Mouse (Mus musculus) right cerebral cortex, adult 18-20 months (tissue): Measurements from ENCODE around the gene 3110082J24Rik.
A peak's percentile ranks its signal among the peaks of the same experiment; 100 is the strongest.

Experiments
- DNase-seq: peaks from one replicate; pipeline ENCODE4 v3.0.0; 2022; ENCODE audit warnings: mixed read lengths

Gene 3110082J24Rik

DNA sequence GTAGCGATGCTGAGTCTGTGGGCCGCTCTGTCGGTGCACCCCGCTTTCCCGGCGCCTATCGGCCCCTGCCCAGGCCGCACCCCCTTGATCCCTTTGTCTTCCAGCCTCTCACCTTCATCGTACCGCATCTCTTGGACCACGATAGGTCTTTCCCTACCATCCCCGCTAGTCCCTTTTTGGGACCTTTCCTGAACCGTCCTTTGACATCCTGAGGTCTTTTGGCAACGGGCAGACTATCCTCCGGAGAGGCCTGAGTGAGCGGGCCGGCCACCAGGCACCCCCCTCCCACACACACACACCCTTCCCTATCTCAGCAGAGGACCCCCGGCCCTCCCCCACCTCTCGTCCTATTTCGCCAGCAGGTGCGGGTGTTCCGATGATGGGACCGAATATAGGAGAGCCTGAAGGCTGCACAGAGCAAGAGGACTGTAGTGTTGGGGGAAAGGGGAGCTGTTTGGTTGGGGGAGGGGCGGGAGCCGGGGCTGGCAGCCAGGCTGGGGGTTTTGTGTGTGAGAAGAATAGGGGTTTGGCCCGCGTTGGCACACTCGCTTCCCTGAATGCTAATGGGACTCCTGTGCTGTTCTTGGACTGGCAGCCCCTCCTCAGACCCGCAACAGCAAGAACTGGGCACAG, at the start of gene 3110082J24Rik:
TSS of gene 3110082J24Rik (minus strand) at position 419 of the 633 bp plus-strand sequence.
- peak; percentile 43 for DNase-seq

DNA sequence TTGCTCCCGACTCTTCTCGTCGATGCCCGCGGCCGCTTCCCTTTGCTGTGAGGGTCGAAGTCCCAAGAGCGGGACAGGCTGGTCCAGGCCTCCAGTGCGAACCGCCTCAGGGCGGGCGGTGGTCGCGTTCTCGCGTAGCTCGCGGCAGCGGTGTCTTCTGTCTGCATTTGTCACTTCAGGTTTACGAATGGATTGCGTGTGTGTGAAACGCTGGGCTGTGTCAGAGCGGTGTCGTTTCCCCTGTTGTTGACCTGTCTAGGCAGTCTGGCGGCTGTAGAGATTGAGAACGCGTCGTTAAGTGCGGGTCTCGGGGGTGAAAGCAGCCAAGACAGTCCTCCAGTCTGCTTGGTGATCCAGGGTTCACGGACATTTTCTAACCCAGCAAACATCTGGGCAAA, 49.5 kb upstream of the 3110082J24Rik start:
- no peak for DNase-seq

DNA sequence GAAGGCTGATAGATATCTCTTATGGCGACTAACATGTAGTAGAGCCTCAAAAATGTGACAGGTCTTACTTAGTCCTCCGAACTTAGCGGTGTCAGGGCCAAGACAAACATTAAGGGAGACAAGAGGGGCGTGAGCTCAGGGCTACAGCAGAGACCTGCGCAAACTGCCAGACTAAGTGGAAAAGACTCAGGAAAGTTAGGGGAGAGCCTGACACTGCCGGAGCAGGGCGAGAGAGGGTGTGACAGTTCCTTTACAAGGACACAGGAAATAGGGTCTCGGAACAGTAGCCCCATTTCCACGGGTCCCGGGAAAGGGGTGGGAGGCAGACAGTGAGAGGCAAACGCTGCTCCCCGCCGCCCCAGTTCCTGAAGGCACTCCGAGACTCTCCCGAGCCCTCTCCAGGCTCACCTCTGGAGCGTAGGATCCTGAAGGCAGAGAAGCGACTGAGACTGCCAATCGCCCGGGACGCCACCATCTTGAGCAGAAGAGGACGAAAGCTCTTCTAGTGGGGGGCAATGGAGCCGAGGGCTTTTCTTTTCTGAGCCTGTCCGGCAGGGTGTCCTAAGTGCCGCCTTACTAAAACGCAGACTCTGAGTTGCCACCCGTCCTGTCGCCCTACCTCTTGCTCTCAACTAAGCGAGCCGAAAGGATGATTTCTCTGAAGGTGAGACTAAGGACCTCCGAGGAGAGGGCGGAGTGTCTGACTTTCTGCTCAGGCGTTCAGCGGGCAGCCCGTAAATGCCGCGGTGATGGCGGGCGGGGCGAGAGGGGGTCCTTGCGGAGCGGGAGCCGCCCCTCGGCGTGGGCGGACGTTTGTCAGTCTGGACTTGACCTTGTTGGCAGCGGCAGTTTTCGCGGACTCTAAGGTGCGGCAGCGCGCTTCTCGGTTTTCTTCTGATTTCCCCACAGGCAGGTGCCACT, 48.8 kb upstream of the 3110082J24Rik start, which contains the start of the genes Hadha and Hadhb:
TSS of gene Hadha (minus strand) at position 689 of the 921 bp plus-strand sequence.
TSS of gene Hadhb (plus strand) at position 775 of the 921 bp plus-strand sequence.
- DNase-seq = peak; percentile 92

DNA sequence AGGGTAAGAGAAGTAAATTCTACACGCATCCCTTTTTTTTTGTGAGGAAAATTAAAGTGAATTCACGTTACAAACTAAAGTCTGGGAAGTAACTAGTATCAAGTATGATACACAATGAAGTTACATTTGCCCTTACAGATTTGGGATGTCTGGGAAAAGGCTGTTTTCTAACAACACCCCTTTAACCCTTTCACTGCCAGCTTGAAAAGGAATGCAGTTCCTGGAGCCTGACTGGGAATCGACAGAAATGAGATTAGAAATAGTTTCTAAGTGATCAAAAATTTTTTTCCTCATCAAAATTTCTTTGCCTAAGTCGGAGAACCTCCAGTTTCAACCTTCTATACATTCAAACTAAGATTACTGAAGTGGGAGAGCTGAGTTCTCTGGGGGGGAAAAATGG, 48.1 kb upstream of the 3110082J24Rik start:
- DNase-seq = no peak

DNA sequence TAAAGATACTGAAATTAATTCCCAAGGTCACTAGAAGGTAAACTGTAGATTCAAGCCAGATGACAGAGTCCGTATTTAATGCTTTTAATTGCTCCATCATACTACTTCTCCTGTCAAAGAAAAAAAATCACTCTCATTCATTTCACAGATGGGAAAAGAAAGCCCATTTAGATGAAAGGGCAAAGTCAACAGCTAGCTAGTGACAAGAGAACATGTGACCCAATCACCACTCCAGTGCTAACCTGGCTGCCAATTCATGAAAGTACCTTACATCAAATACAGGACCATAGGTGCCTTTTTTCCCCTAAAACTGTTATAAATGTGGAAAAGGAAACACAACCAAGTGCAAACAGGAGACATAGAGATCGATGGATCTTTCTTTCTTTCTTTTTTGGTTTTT, 47.3 kb upstream of the 3110082J24Rik start:
- no peak for DNase-seq

DNA sequence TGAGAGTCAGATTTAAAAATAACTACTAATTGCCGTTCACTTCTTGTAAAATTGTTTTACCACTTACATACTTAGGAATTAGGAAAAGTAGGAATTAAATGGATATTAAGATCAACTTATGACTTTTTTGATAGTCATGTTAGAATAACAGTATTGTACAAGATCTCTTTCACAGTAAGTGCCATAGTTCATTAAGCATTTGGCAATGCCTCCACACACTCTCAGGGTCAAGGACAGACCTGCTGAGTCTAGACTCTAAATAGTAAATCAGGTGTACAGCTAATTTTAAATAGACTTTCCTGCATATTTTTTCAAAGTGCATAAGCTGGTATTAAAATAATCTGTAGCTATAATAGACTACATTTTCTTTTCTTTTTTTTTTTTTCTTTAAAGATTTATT, 46.5 kb upstream of the 3110082J24Rik start:
- no peak for DNase-seq

DNA sequence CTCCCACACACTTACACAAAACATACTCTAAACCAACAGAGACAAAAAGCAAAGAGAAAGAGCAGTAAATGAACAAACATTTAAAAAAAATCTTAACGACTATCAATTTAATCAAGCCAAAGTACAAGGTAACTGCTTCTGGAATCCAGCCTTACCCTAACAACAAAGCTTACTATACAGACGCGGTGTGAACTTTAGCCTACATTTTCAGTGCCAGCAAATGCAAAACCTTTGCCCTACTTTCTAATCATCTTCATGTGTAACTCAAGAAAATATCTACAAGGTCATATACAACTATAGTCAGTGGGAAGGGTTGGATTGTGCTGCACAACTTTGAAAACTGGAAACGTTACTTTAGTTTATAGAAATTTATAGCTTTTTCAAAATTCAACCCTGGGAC, 46.1 kb upstream of the 3110082J24Rik start:
- no peak for DNase-seq

DNA sequence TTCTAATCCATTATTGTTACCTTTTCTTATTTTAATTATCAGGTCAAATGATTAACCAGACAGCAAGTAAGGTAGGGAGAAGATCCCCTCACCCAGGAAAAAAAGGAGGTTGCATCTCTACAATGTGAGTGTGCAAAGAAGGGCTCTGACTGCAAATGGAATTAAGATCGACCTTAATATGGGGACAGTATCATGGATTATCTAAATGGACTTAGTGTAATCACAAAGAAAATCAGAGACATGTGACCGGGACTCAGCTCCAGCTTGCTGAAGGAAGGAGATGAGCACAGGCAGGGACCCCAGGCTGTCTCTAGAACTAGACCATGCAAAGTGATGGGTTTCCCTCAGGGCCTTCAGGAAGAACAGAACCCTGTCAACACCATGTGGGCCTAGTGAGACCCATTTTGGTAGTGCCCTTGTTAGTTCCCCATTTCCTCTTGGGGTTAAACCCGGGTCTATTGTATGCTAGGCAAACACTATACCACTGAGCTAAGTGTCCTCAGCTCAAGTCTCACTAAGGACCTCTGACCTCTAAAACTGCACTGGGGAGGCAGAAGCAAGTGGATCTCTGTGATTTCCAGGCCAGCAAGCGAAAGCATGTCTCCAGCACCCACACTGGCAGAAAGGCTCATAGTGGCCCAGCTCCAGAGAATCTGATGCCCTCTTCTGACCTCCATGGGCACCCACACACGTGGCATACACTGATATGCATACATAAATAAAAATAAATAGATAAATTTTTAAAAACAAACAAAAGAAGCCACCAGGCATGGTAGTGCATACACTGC, 42.4 kb upstream of the 3110082J24Rik start:
- DNase-seq = no peak

DNA sequence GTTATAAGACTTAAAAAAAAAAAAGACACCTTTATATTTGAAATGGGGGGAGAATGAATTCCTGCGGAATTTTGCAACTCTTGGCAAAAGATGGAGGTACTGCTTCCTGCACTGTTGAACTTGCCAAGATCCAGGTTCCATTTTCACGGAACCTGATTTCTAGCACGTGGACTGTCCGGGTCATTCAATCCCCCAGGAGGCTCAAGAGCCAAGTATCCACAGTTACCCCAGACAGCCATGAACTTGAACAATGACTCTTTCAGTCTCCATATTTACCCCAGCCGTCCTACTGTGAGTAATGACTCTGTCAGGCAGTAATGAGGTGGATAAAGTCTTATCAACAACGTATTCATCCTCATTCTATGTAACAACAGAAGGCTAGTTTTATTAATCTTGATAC, 40.6 kb upstream of the 3110082J24Rik start:
- DNase-seq = no peak

DNA sequence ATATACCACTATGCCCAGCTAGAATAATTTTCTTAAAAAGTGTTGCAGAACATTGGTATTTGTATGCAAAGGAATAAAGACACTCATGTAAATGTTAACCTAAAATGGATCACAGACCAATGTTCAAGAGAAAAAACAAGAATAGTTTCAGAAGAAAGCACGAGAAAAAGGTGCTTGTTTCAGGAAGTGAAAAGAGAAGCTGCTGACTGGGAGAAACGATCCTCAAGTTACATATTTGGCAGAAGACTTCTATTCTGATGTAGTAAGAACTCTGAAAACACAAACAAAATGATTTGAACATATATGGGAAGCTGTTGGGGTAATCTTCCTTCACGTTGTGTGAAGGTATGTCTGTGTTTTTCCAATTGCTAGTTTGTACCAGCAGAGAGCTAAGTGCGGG, 32.3 kb upstream of the 3110082J24Rik start:
- DNase-seq = no peak

DNA sequence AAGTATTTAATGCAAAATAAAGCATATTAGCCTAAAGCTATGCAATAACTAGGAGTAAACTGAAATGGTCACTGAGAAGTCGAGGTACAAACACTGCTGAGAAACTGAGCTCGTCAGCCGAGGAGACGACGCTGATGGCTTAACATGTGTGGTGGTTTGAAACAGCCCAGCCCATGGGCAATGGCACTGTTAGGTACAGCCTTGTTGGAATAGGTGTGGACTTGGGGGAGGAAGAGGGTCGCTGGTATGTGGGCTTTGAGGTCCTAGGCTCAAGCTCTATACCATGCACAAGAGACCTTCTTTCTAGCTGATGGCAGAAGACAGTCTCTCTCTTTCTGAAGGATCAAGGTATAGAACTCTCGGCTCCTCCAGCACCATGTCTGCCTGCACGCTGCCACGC, 31.4 kb upstream of the 3110082J24Rik start:
- DNase-seq = no peak

DNA sequence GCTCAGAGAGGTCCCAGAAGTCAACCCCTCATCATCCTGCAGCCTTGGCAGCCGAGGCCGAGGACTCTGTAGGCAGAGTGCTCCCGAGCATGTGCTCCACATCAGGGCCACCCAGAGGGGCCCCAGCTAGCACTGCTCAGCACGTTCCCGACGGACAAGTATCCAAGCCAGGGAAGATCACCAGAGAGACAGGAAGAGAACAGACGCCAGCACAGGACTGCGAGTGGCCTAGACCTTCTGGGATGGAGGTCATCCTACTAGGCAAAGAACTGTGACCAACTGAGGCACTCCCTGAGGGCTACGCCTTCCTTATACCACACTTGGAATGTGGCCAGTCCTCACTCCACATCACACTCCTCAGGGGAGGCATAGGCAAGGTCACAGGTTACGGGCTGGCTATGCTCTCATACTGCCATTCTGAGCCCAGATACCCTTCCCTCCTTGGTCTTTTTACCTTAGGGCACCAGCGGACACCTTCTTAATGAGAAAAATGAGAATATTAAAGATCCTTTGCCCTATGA, 29.9 kb upstream of the 3110082J24Rik start:
- DNase-seq = no peak

DNA sequence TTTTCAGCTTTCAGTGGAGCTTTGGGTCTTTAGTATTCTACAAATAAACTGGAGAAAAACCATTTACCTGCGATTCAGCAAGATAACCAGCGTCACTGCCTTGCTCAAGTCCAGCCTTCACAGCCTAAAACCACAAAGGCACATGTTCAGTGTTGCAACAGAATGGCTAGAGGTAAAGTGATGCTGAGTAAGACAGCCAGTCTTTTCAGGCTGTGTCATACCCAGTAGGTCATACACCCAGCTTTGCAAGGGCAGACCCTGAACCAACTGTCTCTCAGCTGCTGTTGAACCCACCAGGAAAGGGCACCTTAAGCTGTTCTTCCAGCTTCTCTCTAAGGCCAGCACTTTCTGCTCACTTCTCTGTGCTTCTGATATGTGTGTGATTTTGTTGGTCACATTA, 26.3 kb upstream of the 3110082J24Rik start:
- no peak for DNase-seq

DNA sequence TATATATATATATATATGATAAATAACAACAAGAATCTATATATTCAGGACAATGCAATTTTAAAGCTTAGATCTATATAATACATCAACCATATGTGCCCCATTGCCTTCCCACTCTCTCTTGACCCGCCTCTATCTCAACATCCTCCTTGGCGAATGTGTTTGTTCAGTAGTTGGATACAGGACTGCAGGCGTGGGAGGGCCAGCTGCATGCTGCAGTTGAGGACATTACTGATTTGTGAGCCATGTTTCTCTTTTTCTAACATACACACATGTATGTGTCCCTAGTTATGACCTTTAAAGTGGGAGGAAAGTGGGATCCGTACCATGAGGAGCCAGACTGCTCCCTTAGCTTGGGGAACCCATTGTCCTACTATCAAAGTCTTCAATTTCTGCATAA, 25.4 kb upstream of the 3110082J24Rik start:
- DNase-seq = no peak

DNA sequence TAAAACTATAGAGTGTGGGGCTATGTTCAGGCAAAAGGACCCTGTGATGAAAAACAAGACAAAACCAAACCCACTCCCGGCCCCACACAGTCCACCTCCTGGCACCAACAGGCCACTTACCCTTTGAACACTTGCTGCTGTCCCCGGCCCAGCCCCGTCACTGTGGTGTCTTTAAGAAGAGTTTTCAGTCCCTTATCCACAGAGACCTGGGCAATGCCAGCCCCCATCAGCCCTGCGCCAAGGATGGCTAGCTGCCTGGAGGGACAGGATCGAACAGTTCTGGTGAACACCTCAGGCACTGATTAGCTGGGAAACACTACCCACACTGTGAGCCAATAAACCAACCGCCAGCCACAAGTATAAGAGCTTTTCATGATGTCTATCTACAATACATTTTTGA, 22.8 kb upstream of the 3110082J24Rik start:
- no peak for DNase-seq

DNA sequence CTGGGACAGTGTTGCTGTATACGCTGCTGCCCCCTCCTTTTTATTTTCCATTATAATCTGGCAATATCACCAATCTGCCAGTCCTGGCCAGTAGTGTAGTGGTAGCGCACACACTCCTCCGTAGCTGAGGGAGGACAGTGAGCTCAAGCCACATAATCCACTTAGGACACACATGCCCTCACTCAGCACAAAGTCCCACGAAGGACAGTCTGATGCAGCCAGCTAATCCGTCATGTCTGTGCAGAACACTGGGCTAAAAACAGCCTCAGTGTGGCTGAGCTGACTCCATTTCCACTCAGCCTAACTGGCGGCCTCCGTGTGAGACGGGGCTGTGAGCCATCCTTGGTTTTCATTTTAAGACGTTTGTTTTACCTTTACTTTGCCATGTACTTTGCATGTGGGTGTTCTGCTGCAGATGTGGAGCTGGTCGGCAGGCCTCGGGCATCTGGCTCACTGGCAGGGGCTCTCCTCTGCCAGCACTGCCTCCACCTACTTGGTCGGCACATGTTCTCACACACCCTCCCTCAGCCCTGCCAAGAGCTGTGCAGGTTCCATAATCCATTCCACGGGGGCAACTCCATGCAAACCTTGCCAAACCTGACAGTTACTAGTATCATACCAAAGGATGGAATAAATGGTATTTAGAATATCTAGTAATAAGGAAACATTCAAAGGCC, 22.2 kb upstream of the 3110082J24Rik start:
- DNase-seq = no peak

DNA sequence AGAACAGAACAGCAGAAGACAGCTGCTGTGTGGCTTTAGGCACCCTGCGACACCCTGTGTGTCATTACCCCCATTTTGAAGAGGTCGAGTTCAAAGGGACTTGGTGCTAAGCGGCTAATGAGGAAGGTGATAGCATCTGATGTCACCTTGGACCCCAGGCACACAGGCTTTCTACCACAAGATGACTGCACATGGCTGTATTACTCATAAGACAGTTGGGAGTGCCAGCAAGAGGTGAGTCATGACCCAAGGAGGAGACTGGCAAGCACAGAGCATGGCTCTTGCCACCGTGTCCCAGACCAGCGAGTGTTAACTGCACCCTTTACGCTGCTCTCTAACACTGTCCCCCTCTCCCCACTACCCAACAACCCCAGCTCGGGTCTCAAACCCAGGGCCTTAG, 20.9 kb upstream of the 3110082J24Rik start:
- no peak for DNase-seq

DNA sequence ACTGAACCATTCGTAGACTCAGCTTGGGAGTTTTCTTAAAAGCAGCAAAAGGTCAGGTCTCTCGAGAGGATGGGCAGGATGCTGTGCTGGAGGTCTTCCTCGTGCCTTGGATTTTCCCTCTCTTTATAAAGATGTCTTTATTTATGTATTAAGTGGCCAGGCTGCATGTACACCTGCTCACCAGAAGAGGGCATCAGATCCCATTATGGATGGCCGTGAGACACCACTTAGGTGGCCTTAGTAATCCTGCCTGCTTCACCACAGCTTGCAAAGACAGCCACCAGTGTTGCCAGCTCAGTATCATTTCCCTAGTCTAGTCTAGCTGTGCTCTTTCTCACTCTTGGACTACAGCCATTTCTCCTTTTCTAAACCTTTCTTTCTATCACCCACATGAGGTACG, 19.7 kb upstream of the 3110082J24Rik start:
- DNase-seq = no peak

DNA sequence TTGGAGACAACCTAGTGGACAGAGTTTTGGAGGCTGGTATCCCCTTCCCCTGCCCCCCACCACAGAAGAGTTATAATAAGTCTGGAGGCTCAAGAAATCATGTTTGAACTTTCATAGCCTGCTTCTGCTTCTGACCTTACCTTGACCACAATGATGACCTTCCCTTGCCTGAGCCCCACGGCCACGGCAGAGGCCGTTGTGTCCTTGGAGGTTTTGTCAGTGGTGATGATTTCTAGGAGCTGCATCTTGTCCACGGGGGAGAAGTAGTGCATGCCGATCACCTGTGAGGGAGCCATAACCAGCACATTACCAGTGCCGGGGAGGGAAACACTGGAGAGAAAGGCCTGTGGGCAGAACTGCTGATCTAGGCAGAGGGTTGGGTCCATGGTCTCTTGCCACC, 16.6 kb upstream of the 3110082J24Rik start:
- no peak for DNase-seq

DNA sequence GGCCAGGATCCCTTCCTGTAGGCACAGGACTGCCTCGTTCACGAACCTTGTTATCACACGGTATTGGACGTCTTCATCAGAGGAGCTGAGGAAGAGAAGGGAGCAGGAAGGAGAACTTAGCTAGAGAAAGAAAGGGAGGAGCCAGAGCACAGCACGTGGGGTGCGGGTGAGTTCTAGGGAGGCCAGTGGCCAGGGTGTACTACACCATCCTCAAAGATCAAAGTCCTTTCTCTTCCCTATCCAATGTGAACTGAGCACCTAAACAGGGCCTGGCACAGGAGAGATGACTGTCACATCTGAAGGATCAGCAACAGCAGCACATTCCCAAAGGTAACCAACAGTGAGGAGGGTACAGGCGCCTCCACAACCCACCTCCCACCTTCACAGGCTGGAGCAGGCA, 14.2 kb upstream of the 3110082J24Rik start:
- no peak for DNase-seq

DNA sequence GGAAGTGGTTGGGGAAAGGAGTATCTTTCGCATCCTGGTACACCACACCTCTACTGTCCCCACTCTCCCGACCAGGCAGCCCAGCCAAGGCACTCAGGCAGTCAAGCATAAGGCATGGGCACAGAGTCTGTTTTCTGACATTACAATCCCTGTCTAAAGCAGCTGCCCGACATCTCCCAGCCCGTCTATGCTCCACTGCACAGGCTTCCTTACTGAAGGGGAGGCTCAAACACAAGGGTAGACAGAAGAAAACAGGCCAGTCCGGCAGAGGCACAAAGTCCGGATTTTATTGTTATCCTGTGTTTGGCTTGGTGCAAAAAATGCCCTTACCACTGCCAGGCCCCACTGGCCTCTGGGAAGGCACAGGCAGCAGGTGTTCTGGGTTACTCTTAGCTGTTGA, 13.3 kb upstream of the 3110082J24Rik start:
- no peak for DNase-seq

DNA sequence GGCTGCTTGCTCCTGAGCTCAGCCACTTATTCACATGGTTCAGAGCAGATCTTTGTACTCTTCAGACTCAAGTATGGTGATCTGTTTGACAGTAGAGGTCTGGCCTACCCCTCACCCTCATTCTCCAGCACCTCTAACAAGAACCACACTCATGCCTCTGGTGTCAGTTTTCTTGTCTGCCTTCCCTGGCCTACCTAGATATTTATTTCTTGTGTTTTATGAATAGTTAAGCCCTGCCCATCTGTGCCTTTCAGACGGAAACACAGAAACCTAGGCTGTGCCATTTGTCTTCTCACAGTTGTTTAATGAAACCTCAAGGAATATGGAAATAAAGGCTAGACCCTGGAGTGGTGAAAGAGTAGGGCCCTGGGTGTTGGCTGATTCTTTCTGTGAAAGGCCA, 12.1 kb upstream of the 3110082J24Rik start:
- no peak for DNase-seq

DNA sequence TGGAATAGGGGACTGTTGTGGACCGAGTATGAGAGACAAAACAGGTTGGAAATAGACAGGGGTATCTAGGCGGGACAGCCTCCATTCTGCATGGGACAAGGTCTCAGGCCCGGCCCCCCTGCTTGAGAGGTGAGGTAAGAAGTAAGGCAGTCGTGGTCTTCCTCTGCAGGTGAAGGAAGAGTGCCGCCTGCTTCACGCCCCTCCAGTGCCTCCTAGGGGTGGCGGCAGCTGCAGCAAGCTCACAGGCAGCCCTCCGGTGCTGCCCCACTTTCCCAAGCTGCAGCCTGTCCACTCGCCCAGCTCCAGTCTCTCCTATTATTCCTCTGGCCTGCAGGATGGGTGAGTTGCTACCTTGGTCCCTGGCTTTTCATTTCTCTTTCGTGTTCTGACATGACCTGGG, 9.8 kb upstream of the 3110082J24Rik start:
- no peak for DNase-seq
